Mouse (Mus musculus) stomach, postnatal 0 days (tissue): ENCODE results near the gene Prpsap1.

Experiments
- CTCF ChIP-seq: IDR thresholded peaks from 2 replicates; pipeline ENCODE4 v1.5.1; 2016; ENCODE audit warnings: antibody characterized with exemption, low read depth, mild to moderate bottlenecking, moderate library complexity
- EP300 ChIP-seq: optimal IDR thresholded peaks from 2 replicates; pipeline ENCODE3; 2016; ENCODE audit warnings: antibody characterized with exemption

- TF ChIP-seq CTCF (peak; percentile 36; the same call in 1 of the 2 replicates), EP300 (no peak)
These were observed 21.5 kb upstream of the Prpsap1 start for GRCm38 (mm10) chr11:116515330-116516020.
